Mouse (Mus musculus) neutrophil, adult 83 days (primary cell): ENCODE results near the gene Vmn1r229. TPM values are rescaled to one million over a fixed set of nuclear protein-coding genes. Genes with fewer than 3 reads are reported as not detected.

Experiments
- total RNA-seq, 2 experiments: library from RNA; stranded (reverse); gene quantifications; one replicate each; pipeline ENCODE4 v1.2.4; 2023

Vmn1r229 gene
- total RNA-seq, result not detected

DNA sequence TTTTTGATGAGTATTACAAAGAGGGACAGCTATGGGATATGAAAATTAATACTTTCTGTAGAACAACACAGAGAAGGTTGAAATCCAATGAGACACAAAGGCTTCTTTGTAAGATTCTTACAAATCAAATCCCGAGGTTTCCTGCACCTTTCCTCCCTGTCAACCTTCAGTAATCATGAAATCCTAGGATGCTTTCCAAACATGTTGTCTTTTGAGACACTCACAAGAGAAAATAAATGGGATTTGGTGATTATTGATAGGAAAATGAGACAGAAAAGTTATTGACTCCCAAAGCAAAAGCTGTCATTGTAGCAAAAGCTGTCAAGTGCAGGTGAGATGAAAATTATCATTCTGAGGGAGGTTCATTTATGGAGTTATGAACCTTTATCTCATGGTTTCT lies at the start of gene Vmn1r229:
Vmn1r229 (plus strand) TSS at position 301 of the 400 bp plus-strand sequence.

DNA sequence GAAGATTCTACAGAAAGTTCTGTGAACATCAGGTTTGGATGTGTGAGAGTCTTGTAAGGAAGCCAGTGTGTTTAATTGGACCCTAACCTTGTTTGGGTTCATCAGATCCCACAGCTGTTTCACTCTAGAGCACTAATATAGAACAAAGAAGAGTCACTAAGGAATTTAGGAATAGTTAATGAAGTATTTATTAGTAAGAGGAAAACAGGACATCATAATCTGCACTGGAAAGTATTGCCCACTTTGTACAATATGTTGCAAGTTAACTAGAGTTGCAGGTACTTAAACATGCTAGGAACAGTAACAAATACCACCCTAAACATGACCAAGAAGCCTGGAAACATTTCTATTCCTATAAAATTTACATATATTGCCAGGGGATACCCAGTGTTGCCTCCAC lies 25.3 kb upstream of the Vmn1r229 start, which contains the start of gene Vmn1r228:
Vmn1r228 (minus strand) TSS at position 101 of the 400 bp plus-strand sequence.

DNA sequence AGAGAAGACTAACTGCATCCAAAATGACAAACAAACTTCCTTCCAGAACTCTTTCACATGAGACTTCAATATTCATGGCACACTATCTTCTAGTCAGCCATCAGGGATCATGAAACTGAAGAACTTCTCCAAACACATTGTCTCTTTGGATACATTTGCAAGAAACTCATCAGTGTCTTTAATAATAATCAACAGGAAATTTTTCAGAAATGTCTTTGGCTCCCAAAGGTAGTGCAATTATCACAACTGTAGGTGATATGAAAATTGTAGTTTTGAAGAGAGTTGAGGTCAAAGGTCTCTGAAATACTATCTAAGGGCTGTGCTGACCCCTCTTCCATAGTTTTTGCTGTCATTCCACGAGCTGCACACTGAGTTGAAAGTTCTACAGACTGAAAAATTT lies 28.8 kb downstream of the Vmn1r229 start, which contains the start of gene Vmn1r230:
Vmn1r230 (plus strand) TSS at position 301 of the 400 bp plus-strand sequence.

Other genes with a start within 250 kb of the Vmn1r229 start
- not detected for gene Vmn2r109, start 246.8 kb upstream of the Vmn1r229 start, total RNA-seq
- gene Vmn2r110, start 215.1 kb upstream of the Vmn1r229 start, total RNA-seq, result not detected
- gene Fpr-rs3, start 186.7 kb upstream of the Vmn1r229 start, total RNA-seq, result not detected
- not detected for gene Vmn1r226, start 128.7 kb upstream of the Vmn1r229 start, total RNA-seq
- gene Vmn1r227, start 81.7 kb upstream of the Vmn1r229 start, total RNA-seq, result not detected
- gene Vmn1r228, start 25.4 kb upstream of the Vmn1r229 start, total RNA-seq, result not detected
- not detected for gene Vmn1r230, start 28.9 kb downstream of the Vmn1r229 start, total RNA-seq
- not detected for gene Vmn1r231, start 93.5 kb downstream of the Vmn1r229 start, total RNA-seq
- not detected for gene Vmn1r232, start 108.2 kb downstream of the Vmn1r229 start, total RNA-seq
- 100 to 1,000 TPM; 191 to 201 TPM for gene Ppp2r1a, start 133.8 kb downstream of the Vmn1r229 start, total RNA-seq
- gene Vmn1r233, start 184.9 kb downstream of the Vmn1r229 start, total RNA-seq, result not detected
- 1 to 10 TPM; 6.4 to 9.6 TPM for gene Zfp160, start 197.3 kb downstream of the Vmn1r229 start, total RNA-seq